Mouse (Mus musculus) heart, embryonic 12.5 days (tissue): Measurements from ENCODE around the gene Parva. TPM values are rescaled to one million over a fixed set of nuclear protein-coding genes. Genes with fewer than 3 reads are reported as not detected.

ENCODE experiments used
- ATAC-seq: fragments of 200-750 bp; cut with Nextera tagmentation; 2 replicates; pipeline ENCODE4 v1.8.0; 2017; ENCODE audit warnings: moderate TSS enrichment, moderate library complexity; ENCODE audit not compliant: insufficient number of reproducible peaks, low FRiP score
- H3K27ac ChIP-seq: fragments of 300-500 bp; sonication (generic); 2 replicates; pipeline ENCODE4 v1.5.1; 2016; ENCODE audit warnings: mild to moderate bottlenecking, moderate library complexity; ENCODE audit not compliant: poor library complexity, severe bottlenecking
- H3K27me3 ChIP-seq: fragments of 300-500 bp; sonication (generic); replicated peaks from 2 replicates; pipeline ENCODE4 v1.6.1; 2016; ENCODE audit warnings: mild to moderate bottlenecking, moderate library complexity
- H3K36me3 ChIP-seq: fragments of 300-500 bp; sonication (generic); 2 replicates; pipeline ENCODE4 v1.6.1; 2016; ENCODE audit warnings: mild to moderate bottlenecking, moderate library complexity
- H3K4me1 ChIP-seq: fragments of 300-500 bp; sonication (generic); replicated peaks from 2 replicates; pipeline ENCODE4 v1.6.1; 2016; ENCODE audit warnings: mild to moderate bottlenecking
- H3K4me2 ChIP-seq: fragments of 300-500 bp; sonication (generic); 2 replicates; pipeline ENCODE4 v1.6.1; 2016; ENCODE audit warnings: mild to moderate bottlenecking, moderate library complexity
- H3K4me3 ChIP-seq: fragments of 300-500 bp; sonication (generic); 2 replicates; pipeline ENCODE4 v1.5.1; 2016; ENCODE audit warnings: mild to moderate bottlenecking
- H3K9ac ChIP-seq: fragments of 300-500 bp; sonication (generic); 2 replicates; pipeline ENCODE4 v1.6.1; 2016; ENCODE audit warnings: mild to moderate bottlenecking, moderate library complexity
- H3K9me3 ChIP-seq: fragments of 300-500 bp; sonication (generic); replicated peaks from 2 replicates; pipeline ENCODE4 v1.6.1; 2016; ENCODE audit warnings: mild to moderate bottlenecking, moderate library complexity
- WGBS: fragments of 180-500 bp; shearing (Covaris S2); methylation state at CpG from one replicate; pipeline ENCODE4 v1.1.7; 2016; 5-methylcytosine and 5-hydroxymethylcytosine counted together
- polyA plus RNA-seq: library from polyadenylated mRNA; unstranded; fragments of >200 nt; fragmentation: Nextera tagmentation; extraction: Ambion mirVana; gene quantifications from 2 replicates; pipeline ENCODE4 v1.2.1, GENCODE M21; 2016

The Parva gene
- polyA plus RNA-seq, 1 experiment from 2014 or later: 103 TPM

DNA sequence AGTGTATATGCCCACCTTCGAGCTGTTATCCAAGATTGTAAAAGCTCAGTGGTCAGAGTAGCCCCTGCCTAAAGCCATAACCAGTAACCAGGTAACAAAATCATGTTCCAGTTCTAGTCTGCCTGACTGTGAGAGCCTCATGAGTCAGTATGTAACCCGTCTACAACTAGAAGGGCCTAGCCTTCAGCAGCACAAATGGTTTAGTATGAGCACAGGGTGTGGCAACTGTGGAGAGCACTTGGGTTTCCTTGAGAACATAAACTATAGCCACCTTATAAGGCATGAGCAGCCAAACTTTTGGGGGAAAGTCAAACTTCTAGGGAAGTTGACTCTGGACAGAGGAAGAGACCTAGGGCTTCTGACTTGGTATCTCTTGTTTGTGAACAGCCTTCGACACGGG is 139.7 kb downstream of the Parva start:
- no peak for ATAC-seq
- Histone ChIP-seq H3K4me1 (0 out of 2 replicates have a peak, but pooled peaks cover 9% of the 10 kb centered on the region), H3K27me3 (no peaks in the 10 kb centered on the region), H3K9me3 (no peaks in the 10 kb centered on the region), H3K4me2 (no peak overlapping the region), H3K4me3 (no peak overlapping the region), H3K9ac (no peak overlapping the region), H3K36me3 (peaks cover 57% of the 10 kb centered on the region), H3K27ac (no peak overlapping the region)
- WGBS: 91% methylated on average over 4 of the region's 4 CpGs

DNA sequence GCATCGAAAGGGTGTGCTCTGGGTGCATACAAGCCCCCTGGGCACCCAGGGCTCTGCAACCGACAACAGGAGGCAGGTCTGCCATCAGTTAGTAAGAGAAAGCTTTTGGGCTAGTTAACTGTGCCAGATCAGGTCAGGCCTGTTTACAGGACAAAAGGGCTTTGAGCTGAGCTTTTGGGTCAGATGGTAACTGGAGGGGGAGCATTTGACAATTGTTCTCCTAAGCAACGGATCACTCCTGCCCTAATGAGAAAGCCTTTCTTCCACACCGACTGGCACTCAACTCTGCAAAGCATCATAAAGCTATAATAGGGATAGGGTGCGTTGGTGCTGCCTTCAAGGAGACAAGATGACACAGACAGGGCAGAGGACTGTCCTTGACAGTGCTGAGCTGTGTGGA is 141.7 kb downstream of the Parva start:
- 0 out of 2 replicates have a peak, but pooled peaks cover 3% of the 10 kb centered on the region for H3K4me1 ChIP-seq
- H3K27ac ChIP-seq: no peak overlapping the region
- no peaks in the 10 kb centered on the region for H3K27me3 ChIP-seq
- no peak overlapping the region for H3K4me2 ChIP-seq
- H3K36me3 ChIP-seq: peaks cover 63% of the 10 kb centered on the region
- H3K9me3 ChIP-seq: no peaks in the 10 kb centered on the region
- no peak for ATAC-seq
- H3K9ac ChIP-seq: no peak overlapping the region
- WGBS: 68% methylated on average over 5 of the region's 5 CpGs
- no peak overlapping the region for H3K4me3 ChIP-seq

DNA sequence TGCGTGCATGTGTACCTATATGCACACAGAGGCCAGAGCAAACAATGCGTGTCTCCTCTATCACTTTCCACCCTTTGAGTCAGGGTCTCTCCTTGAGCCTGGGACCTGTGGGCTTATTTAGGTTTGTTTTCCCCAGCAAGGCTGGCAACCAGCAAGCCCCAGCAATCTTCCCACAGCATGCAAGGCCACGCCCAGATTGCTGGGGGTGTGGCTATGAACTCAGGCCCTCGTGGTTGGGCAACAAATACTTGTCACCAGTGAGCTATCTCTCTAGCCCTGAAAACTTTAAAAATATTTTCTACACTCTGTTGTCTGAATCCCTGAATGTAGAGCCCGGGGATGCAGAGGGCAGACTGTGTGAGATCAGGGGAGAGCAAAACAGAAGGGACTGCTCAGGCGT is 154.3 kb downstream of the Parva start:
- WGBS: 76% methylated on average over 6 of the region's 6 CpGs
- H3K27ac ChIP-seq: no peak overlapping the region
- no peaks in the 10 kb centered on the region for H3K4me1 ChIP-seq
- no peak overlapping the region for H3K9ac ChIP-seq
- H3K4me3 ChIP-seq: no peak overlapping the region
- H3K9me3 ChIP-seq: peaks cover 7% of the 10 kb centered on the region
- no peak overlapping the region for H3K4me2 ChIP-seq
- H3K36me3 ChIP-seq: peaks cover 82% of the 10 kb centered on the region
- no peak for ATAC-seq
- H3K27me3 ChIP-seq: no peaks in the 10 kb centered on the region

DNA sequence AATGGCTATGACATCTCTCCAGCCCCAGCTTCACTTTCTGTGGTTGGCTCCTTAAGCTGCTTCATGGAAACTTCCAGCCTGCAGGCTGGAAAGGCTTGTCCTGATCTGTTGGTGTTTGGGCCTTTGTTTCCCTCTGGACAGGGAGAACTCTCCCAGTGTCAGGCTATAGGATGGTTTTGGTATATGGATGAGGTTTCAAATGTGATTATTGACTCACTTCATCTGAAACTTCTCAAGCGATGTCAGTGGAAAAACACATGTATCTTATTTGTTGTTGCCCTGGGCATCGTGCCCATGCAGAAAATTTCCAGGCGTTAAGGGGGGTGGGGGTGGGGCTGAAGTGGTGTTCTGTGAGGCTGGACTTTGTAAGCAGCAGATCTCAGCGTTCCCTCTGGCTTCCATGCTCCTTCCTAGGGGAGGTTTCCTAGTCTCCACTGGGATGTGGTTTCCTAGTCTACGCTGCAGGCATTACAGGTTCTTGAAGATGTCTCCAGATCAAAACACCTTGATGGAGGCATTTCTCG is 155.6 kb downstream of the Parva start:
- H3K36me3 ChIP-seq: peaks cover 84% of the 10 kb centered on the region
- no peaks in the 10 kb centered on the region for H3K27me3 ChIP-seq
- peaks cover 9% of the 10 kb centered on the region for H3K9me3 ChIP-seq
- no peak overlapping the region for H3K4me3 ChIP-seq
- WGBS: 68% methylated on average over 6 of the region's 6 CpGs
- 0 out of 2 replicates have a peak, but pooled peaks cover 5% of the 10 kb centered on the region for H3K4me1 ChIP-seq
- no peak overlapping the region for H3K27ac ChIP-seq
- ATAC-seq: no peak
- H3K4me2 ChIP-seq: no peak overlapping the region
- no peak overlapping the region for H3K9ac ChIP-seq

DNA sequence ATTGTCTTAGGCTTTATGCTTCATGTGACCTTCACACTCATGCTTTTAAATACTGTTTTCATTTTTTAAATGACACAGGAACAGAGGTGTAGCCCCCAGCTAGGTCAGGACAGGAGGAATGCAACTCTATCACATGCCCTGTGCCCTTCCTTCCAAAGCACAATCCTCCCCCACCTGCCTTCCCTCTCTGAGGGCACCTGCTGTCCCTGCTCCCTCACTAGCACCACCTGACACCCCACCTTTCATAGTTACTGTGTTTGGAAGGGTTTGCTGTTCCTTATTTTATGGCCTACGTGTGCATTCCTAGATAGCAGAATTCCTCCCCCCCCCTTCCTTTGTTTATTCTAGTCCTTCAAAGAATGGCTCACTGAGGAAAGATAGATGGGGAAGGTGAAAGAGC is 160.1 kb downstream of the Parva start:
- Histone ChIP-seq H3K9ac (no peak overlapping the region), H3K9me3 (peaks cover 9% of the 10 kb centered on the region), H3K27ac (no peak overlapping the region), H3K4me2 (no peak overlapping the region), H3K4me3 (no peak overlapping the region), H3K36me3 (peaks cover 69% of the 10 kb centered on the region), H3K27me3 (no peaks in the 10 kb centered on the region), H3K4me1 (0 out of 2 replicates have a peak, but pooled peaks cover 5% of the 10 kb centered on the region)
- 31% methylated on average over 1 of the region's 1 CpGs for WGBS
- no peak for ATAC-seq

DNA sequence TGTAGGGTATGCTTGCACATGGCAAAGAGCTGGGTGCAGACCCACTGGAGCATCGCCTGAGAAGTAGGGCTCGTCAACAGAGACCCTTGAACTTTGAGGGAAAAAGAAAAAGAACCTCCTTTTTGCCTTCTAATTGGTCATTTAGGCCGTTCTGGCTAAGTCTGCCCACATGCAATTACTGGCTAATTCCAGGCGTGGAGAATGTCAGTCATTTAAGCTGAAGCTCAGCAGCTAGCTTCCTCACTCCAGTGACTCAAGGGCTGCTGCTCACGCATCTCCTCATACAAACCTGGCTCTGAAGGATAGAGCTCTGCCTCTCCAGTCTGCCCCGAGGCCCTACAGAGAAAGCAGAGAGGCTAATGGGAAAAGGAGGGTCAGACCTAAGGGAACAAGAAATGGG is 162.2 kb downstream of the Parva start:
- WGBS: 80% methylated on average over 6 of the region's 6 CpGs
- Histone ChIP-seq H3K4me3 (no peak overlapping the region), H3K27ac (no peak overlapping the region), H3K27me3 (no peaks in the 10 kb centered on the region), H3K9me3 (peaks cover 9% of the 10 kb centered on the region), H3K4me1 (0 out of 2 replicates have a peak, but pooled peaks cover 5% of the 10 kb centered on the region), H3K4me2 (no peak overlapping the region), H3K9ac (no peak overlapping the region), H3K36me3 (peaks cover 55% of the 10 kb centered on the region)
- no peak for ATAC-seq

DNA sequence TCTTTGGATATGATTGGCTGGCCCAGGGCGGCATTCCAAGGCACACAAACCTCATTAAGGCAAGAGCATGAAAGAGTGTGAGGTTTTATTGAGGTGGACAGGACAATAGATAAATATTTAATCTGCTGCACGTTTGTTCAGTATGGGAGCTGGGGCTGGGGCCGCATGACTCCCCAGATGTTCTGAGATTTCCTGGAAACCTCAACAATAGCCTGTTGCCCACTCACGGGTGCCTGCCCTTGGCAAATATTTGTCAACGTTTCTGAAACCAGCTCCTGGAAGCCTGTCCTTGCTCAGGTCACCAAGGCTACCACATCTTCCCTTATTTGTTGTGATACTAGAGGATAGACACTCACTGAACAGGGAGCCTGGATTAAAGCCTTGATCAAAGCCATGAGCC is 166.3 kb downstream of the Parva start:
- Histone ChIP-seq H3K4me1 (peaks cover 16% of the 10 kb centered on the region), H3K36me3 (peaks cover 19% of the 10 kb centered on the region), H3K9me3 (no peaks in the 10 kb centered on the region), H3K4me3 (no peak overlapping the region), H3K4me2 (no peak overlapping the region), H3K27me3 (no peaks in the 10 kb centered on the region), H3K9ac (no peak overlapping the region), H3K27ac (no peak overlapping the region)
- 68% methylated on average over 5 of the region's 5 CpGs for WGBS
- no peak for ATAC-seq

DNA sequence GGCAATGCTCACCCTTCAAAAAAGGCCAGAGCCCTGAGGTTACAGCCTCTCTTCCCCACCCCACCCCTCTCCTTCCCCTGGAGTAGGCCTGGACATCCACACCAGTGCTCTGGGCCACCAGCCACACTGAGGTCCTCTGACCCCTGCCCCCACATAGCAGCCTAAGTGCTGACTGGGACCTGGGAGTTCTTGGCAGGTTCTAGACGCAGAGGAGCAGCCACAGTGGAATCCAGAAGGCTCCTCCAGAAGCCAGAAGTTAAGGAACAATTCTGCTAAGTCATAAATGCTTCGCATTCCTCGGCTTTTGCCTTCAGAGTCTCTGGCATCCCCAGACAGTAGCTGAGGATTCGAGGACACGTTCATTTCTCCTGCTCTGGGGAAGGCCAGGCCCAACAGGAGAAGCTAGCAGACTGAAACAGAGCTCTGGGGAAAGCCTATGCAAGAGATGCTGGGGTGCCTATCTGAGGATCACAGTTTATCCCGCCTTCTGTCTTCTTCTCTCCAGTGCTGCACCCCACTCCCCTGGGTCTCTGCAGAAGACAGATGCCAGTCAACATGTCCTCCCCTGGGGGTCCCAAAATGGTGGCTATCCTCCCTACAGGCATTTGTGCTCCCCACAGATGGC is 168.0 kb downstream of the Parva start:
- no peak overlapping the region for H3K4me2 ChIP-seq
- H3K9me3 ChIP-seq: no peaks in the 10 kb centered on the region
- peaks cover 29% of the 10 kb centered on the region for H3K4me1 ChIP-seq
- H3K27ac ChIP-seq: no peak overlapping the region
- no peak overlapping the region for H3K4me3 ChIP-seq
- no peaks in the 10 kb centered on the region for H3K27me3 ChIP-seq
- no peak for ATAC-seq
- peaks cover 5% of the 10 kb centered on the region; the same call in 1 of the 2 replicates for H3K36me3 ChIP-seq
- WGBS: 40% methylated on average over 6 of the region's 6 CpGs
- no peak overlapping the region for H3K9ac ChIP-seq

DNA sequence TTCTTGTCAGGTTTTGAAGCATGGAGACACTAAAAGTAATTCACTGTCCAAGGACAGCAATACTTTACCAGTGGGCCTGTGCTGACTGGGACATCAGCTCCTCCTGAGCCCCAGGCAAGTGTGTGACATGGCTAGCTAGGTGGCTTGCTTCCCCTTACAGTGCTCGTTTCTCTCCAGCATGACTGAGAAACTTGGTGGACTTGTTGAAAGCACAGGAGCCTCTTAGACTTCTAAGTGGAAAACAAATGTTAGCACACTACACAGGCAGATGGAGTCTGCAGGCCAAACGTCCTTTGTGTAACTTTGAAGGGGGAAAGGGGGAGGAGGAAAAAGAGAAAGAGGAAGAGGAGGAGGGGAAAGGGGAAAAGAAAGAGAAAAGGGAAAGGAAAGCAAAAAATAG is 172.3 kb downstream of the Parva start:
- H3K9ac ChIP-seq: peak overlapping the region; percentile 42; the same call in 1 of the 2 replicates
- H3K4me2 ChIP-seq: no peak overlapping the region
- no peak for ATAC-seq
- 11% methylated on average over 2 of the region's 2 CpGs for WGBS
- H3K36me3 ChIP-seq: no peaks in the 10 kb centered on the region
- H3K9me3 ChIP-seq: no peaks in the 10 kb centered on the region
- H3K4me1 ChIP-seq: peaks cover 34% of the 10 kb centered on the region
- H3K27me3 ChIP-seq: no peaks in the 10 kb centered on the region
- peak overlapping the region; percentile 70 for H3K27ac ChIP-seq
- no peak overlapping the region for H3K4me3 ChIP-seq

DNA sequence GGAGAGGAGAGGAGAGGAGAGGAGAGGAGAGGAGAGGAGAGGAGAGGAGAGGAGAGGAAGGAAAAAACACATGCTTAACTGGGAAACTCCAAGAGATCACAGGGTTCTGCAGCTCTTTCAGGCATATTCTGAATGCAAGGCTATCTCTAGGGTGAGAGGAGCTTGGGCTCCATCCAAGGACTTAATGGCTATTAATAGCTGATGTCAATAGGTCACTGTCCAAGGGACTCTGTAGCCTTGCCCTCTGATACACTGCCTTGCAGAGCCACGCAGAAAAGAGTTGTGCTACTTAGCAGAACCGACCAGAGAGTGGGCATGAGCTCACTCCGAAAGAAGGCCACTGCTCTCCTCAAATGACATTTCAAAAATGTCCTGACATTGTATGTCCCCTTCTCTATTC is 172.9 kb downstream of the Parva start:
- Histone ChIP-seq H3K4me1 (peaks cover 30% of the 10 kb centered on the region), H3K9ac (no peak overlapping the region), H3K4me3 (no peak overlapping the region), H3K27me3 (no peaks in the 10 kb centered on the region), H3K9me3 (no peaks in the 10 kb centered on the region), H3K4me2 (no peak overlapping the region), H3K27ac (peak overlapping the region; percentile 70), H3K36me3 (no peaks in the 10 kb centered on the region)
- ATAC-seq: no peak
- 34% methylated on average over 3 of the region's 3 CpGs for WGBS

DNA sequence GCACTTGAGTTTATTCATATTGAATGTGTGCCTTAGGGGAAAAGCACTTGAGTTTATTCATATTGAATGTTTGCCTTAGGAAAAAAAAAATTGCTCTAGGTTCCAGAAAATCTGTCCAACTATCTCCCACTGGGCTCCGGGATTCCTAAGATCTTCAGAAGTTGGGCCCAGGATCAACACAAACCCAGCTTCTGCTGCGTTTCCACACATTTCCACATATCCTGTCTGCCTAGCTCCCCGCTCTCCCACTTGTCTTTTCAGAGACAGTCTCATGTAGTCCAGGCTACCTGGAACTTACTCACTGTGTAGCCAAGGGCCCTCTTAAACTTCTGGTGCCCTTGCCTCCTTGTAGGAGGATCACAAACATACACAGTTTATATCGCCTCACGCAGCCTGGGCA is 175.7 kb downstream of the Parva start:
- H3K4me1 ChIP-seq: peaks cover 17% of the 10 kb centered on the region
- H3K27me3 ChIP-seq: no peaks in the 10 kb centered on the region
- H3K9me3 ChIP-seq: no peaks in the 10 kb centered on the region
- no peak overlapping the region for H3K4me2 ChIP-seq
- H3K36me3 ChIP-seq: no peaks in the 10 kb centered on the region
- H3K27ac ChIP-seq: 0 out of 2 replicates have a peak overlapping the region, but pooled peaks have one; percentile 49
- H3K4me3 ChIP-seq: no peak overlapping the region
- ATAC-seq: no peak
- WGBS: 87% methylated on average over 5 of the region's 5 CpGs
- H3K9ac ChIP-seq: no peak overlapping the region
